ENCODE assay signal across 18 mouse cellular contexts in the genomic region with DNA sequence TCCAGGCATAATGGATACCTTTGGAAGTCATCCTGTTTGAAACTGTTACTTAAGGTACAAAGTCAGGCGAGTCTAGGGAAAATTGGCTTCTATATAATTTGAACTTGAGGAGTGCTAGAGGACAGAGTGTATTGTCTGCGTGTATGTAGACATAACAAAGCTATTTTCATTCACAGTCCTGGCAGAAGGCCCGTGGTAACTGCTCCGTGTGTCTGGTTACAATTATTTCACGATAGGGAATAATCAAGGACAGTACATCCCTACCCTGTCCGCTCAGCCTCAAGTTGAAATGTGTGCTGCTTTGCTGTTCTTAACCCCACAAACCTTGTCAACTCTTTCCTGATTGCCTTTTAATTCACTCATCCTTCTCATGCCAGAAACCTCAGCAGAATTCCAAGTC.
DNase-seq lines count a peak whose midpoint lies in the region; ATAC-seq lines count a peak whose summit lies in the region.
"Had no signal": no experiment of that assay in that cellular context is flagged by ENCODE, and none has a peak within 500 bp of the region (broad histone marks: within the 10 kb centered on the region; RNA-seq: fewer than 3 reads in every experiment).

No protein-coding gene starts in this region.

- 56% methylated on average over 6 of the region's 6 CpGs for WGBS in lung, embryonic 16.5 days
- 56% methylated on average over 6 of the region's 6 CpGs for WGBS in embryonic facial prominence, embryonic 10.5 days
- WGBS in embryonic facial prominence, embryonic 12.5 days = 25% methylated on average over 6 of the region's 6 CpGs
- WGBS in limb, embryonic 15.5 days = 37% methylated on average over 6 of the region's 6 CpGs

- no peak overlapping the region for H3K4me2 ChIP-seq in lung, embryonic 16.5 days (ENCODE audit: low read depth, low read length)
- no peak overlapping the region for H3K4me2 ChIP-seq in embryonic facial prominence, embryonic 12.5 days (replicated peaks)
- no peak overlapping the region for H3K4me2 ChIP-seq in limb, embryonic 15.5 days
- H3K4me2 ChIP-seq: forebrain, embryonic 12.5 days; hindbrain, embryonic 12.5 days; liver, embryonic 12.5 days; midbrain, embryonic 15.5 days; stomach, embryonic 15.5 days had no signal

- no peaks in the 10 kb centered on the region for H3K9me3 ChIP-seq in lung, embryonic 16.5 days (ENCODE audit: control insufficient read depth, low read length)
- H3K9me3 ChIP-seq in embryonic facial prominence, embryonic 10.5 days = no peaks in the 10 kb centered on the region
- H3K9me3 ChIP-seq in embryonic facial prominence, embryonic 12.5 days = no peaks in the 10 kb centered on the region
- H3K9me3 ChIP-seq in limb, embryonic 15.5 days = no peaks in the 10 kb centered on the region
- H3K9me3 ChIP-seq: forebrain, embryonic 12.5 days; hindbrain, embryonic 12.5 days; liver, embryonic 12.5 days; midbrain, embryonic 15.5 days; stomach, embryonic 15.5 days had no signal

- H3K4me3 ChIP-seq in lung, embryonic 16.5 days (ENCODE audit: low read length) = no peak overlapping the region
- H3K4me3 ChIP-seq in embryonic facial prominence, embryonic 10.5 days = no peak overlapping the region
- H3K4me3 ChIP-seq in embryonic facial prominence, embryonic 12.5 days = no peak overlapping the region
- no peak overlapping the region for H3K4me3 ChIP-seq in limb, embryonic 15.5 days
- H3K4me3 ChIP-seq: forebrain, embryonic 12.5 days; hindbrain, embryonic 12.5 days; liver, embryonic 12.5 days; midbrain, embryonic 15.5 days; stomach, embryonic 15.5 days had no signal

- no peaks in the 10 kb centered on the region; the same call in 1 of the 2 replicates for H3K36me3 ChIP-seq in lung, embryonic 16.5 days (ENCODE audit: control insufficient read depth, insufficient read depth, low read length)
- H3K36me3 ChIP-seq in embryonic facial prominence, embryonic 10.5 days (replicated peaks) = no peaks in the 10 kb centered on the region
- H3K36me3 ChIP-seq in embryonic facial prominence, embryonic 12.5 days = no peaks in the 10 kb centered on the region
- H3K36me3 ChIP-seq in limb, embryonic 15.5 days = no peaks in the 10 kb centered on the region
- H3K36me3 ChIP-seq: forebrain, embryonic 12.5 days; hindbrain, embryonic 12.5 days; liver, embryonic 12.5 days; midbrain, embryonic 15.5 days; stomach, embryonic 15.5 days had no signal

- ATAC-seq in lung, embryonic 16.5 days (ENCODE audit: low read depth) = peak; percentile 61
- ATAC-seq in embryonic facial prominence, embryonic 12.5 days (ENCODE audit: insufficient number of reproducible peaks, insufficient read depth, low FRiP score, low TSS enrichment) = peak; percentile 72; the same call in 1 of the 2 replicates
- 0 out of 2 replicates have a peak, but pooled peaks have one; percentile 48 for ATAC-seq in limb, embryonic 15.5 days (ENCODE audit: insufficient number of reproducible peaks, low FRiP score, low TSS enrichment, low read depth)
- ATAC-seq: liver, embryonic 12.5 days; midbrain, embryonic 15.5 days had no signal

- no peaks in the 10 kb centered on the region for H3K27me3 ChIP-seq in lung, embryonic 16.5 days (ENCODE audit: control insufficient read depth, insufficient read depth, low read depth, low read length)
- H3K27me3 ChIP-seq in embryonic facial prominence, embryonic 10.5 days (replicated peaks; ENCODE audit: low read depth, poor library complexity, severe bottlenecking) = no peaks in the 10 kb centered on the region
- H3K27me3 ChIP-seq in embryonic facial prominence, embryonic 12.5 days = no peaks in the 10 kb centered on the region
- H3K27me3 ChIP-seq in limb, embryonic 15.5 days = peaks cover 12% of the 10 kb centered on the region; the same call in 1 of the 2 replicates
- H3K27me3 ChIP-seq: forebrain, embryonic 12.5 days; hindbrain, embryonic 12.5 days; liver, embryonic 12.5 days; midbrain, embryonic 15.5 days; stomach, embryonic 15.5 days had no signal

- no peak overlapping the region for H3K9ac ChIP-seq in lung, embryonic 16.5 days (ENCODE audit: low read length)
- no peak overlapping the region for H3K9ac ChIP-seq in embryonic facial prominence, embryonic 12.5 days
- H3K9ac ChIP-seq in limb, embryonic 15.5 days = no peak overlapping the region
- H3K9ac ChIP-seq: forebrain, embryonic 12.5 days; hindbrain, embryonic 12.5 days; liver, embryonic 12.5 days; midbrain, embryonic 15.5 days; stomach, embryonic 15.5 days had no signal

- no peak for DNase-seq in lung, postnatal 25 days (ENCODE audit: low spot score)
- peak; percentile 9 for DNase-seq in embryonic facial prominence, embryonic 10.5 days (ENCODE audit: low spot score)
- DNase-seq in adrenal gland, postnatal 14 days = no peak
- DNase-seq in kidney, postnatal 36 days = no peak
- DNase-seq: adrenal gland, adult 8-10 months; cerebellum, adult 11-12 months; cerebellum, postnatal 36 days; kidney, adult 9 months; spleen, adult 18-20 months; thymus, postnatal 25 days had no signal

- H3K4me1 ChIP-seq in lung, embryonic 16.5 days (replicated peaks; ENCODE audit: control insufficient read depth, insufficient read depth, low read length) = peaks cover 3% of the 10 kb centered on the region; the same call in 1 of the 2 replicates
- peaks cover 25% of the 10 kb centered on the region for H3K4me1 ChIP-seq in embryonic facial prominence, embryonic 10.5 days
- peaks cover 20% of the 10 kb centered on the region; the same call in 1 of the 2 replicates for H3K4me1 ChIP-seq in embryonic facial prominence, embryonic 12.5 days
- H3K4me1 ChIP-seq in limb, embryonic 15.5 days = peaks cover 9% of the 10 kb centered on the region; the same call in 1 of the 2 replicates
- H3K4me1 ChIP-seq: forebrain, embryonic 12.5 days; hindbrain, embryonic 12.5 days; liver, embryonic 12.5 days; midbrain, embryonic 15.5 days; stomach, embryonic 15.5 days had no signal

- H3K27ac ChIP-seq in lung, embryonic 16.5 days (ENCODE audit: low read length) = peak overlapping the region; percentile 31; the same call in 1 of the 2 replicates
- peak overlapping the region; percentile 1; the same call in 1 of the 2 replicates for H3K27ac ChIP-seq in embryonic facial prominence, embryonic 10.5 days (replicated peaks)
- peak overlapping the region; percentile 78 for H3K27ac ChIP-seq in embryonic facial prominence, embryonic 12.5 days
- H3K27ac ChIP-seq in limb, embryonic 15.5 days = no peak overlapping the region
- H3K27ac ChIP-seq: forebrain, embryonic 12.5 days; hindbrain, embryonic 12.5 days; liver, embryonic 12.5 days; midbrain, embryonic 15.5 days; stomach, embryonic 15.5 days had no signal
